Mouse (Mus musculus) thymus, adult 2 months (tissue): ENCODE results near the gene Olfr1259.

Experiments
- CTCF ChIP-seq: fragments of 200-500 bp; IDR thresholded peaks from 2 replicates; pipeline ENCODE4 v1.5.1; 2012; ENCODE audit warnings: mild to moderate bottlenecking, control low read depth, low read length, moderate library complexity, borderline replicate concordance; ENCODE audit not compliant: control insufficient read depth, poor library complexity, insufficient read depth; ENCODE audit errors: extremely low read depth
- POLR2A ChIP-seq: fragments of 200-500 bp; IDR thresholded peaks from 2 replicates; pipeline ENCODE4 v1.6.1; 2012; ENCODE audit warnings: mild to moderate bottlenecking, low read length, control low read depth, moderate library complexity; ENCODE audit not compliant: control insufficient read depth, poor library complexity, insufficient read depth; ENCODE audit errors: extremely low read depth

DNA sequence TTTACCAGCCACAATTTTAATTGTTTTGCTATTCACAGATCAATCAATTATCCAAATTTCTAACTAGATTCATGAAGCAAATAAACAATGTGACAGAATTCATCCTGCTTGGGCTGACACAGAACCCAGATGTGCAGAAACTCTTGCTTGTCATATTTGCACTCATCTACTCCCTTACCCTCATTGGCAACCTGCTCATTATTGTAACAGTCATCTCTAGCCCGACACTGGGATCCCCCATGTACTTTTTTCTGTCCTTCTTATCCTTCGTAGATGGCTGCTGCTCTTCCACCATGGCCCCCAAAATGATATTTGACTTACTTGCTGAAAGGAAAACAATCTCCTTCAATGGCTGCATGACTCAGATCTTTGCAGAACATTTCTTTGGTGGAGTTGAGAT is 29.2 kb upstream of the Olfr1259 start:
- TF ChIP-seq POLR2A (no peak), CTCF (no peak)
